ENCODE assay signal across 10 mouse cellular contexts in genomic region chr15:102460409-102460808, GRCm38 (mm10). TPM values are rescaled to one million over a fixed set of nuclear protein-coding genes. Genes with fewer than 3 reads are reported as not detected.
A peak's percentile ranks its signal among the peaks of the same experiment; 100 is the strongest.
DNase-seq lines count a peak whose midpoint lies in the region; ATAC-seq and TF ChIP-seq lines count a peak whose summit lies in the region.
"Had no signal": no experiment of that assay in that cellular context is flagged by ENCODE, and none has a peak within 500 bp of the region (broad histone marks: within the 10 kb centered on the region; RNA-seq: fewer than 3 reads in every experiment).

No protein-coding gene starts in this region.

- H3K4me3 ChIP-seq in kidney, embryonic 15.5 days (replicated peaks) = peak overlapping the region; percentile 22; the same call in 1 of the 2 replicates
- peak overlapping the region; percentile 67 for H3K4me3 ChIP-seq in bone marrow, adult 2 months (replicated peaks; ENCODE audit: control insufficient read depth, low read depth, low read length)
- H3K4me3 ChIP-seq in liver, embryonic 12.5 days = peak overlapping the region; percentile 63

- H3K9ac ChIP-seq in kidney, embryonic 15.5 days = peak overlapping the region; percentile 17; the same call in 1 of the 2 replicates
- peak overlapping the region; percentile 74 for H3K9ac ChIP-seq in liver, embryonic 12.5 days

- no peak for TF ChIP-seq CTCF in bone marrow, adult 2 months (IDR thresholded peaks at IDR 0.05; ENCODE audit: control insufficient read depth, insufficient read depth, low read length)

- no peak for TF ChIP-seq POLR2A in bone marrow, adult 2 months (IDR thresholded peaks at IDR 0.05; ENCODE audit: borderline replicate concordance, control insufficient read depth, low read depth, low read length)

- ATAC-seq in kidney, embryonic 15.5 days (replicated peaks; ENCODE audit: low FRiP score) = no peak
- ATAC-seq in liver, embryonic 12.5 days = no peak

- 50% methylated on average over 12 of the region's 12 CpGs for WGBS in kidney, embryonic 15.5 days
- WGBS in bone marrow, adult 2 months = 37% methylated on average over 12 of the region's 12 CpGs
- 68% methylated on average over 12 of the region's 12 CpGs for whole genome bisulfite sequencing in liver, embryonic 12.5 days (ENCODE audit: insufficient replicate concordance)

- H3K4me1 ChIP-seq in kidney, embryonic 15.5 days = peaks cover 33% of the 10 kb centered on the region
- peaks cover 2% of the 10 kb centered on the region for H3K4me1 ChIP-seq in bone marrow, adult 2 months (ENCODE audit: control insufficient read depth, insufficient read depth, low read length)
- H3K4me1 ChIP-seq in liver, embryonic 12.5 days = peaks cover 59% of the 10 kb centered on the region

- no peak overlapping the region for H3K27ac ChIP-seq in kidney, embryonic 15.5 days
- peak overlapping the region; percentile 49 for H3K27ac ChIP-seq in bone marrow, adult 2 months (ENCODE audit: control insufficient read depth, insufficient read depth, low read depth, low read length, poor library complexity)
- H3K27ac ChIP-seq in liver, embryonic 12.5 days = peak overlapping the region; percentile 91

- H3K27me3 ChIP-seq in kidney, embryonic 15.5 days = no peaks in the 10 kb centered on the region
- no peaks in the 10 kb centered on the region for H3K27me3 ChIP-seq in liver, embryonic 12.5 days (replicated peaks)

- H3K9me3 ChIP-seq in kidney, embryonic 15.5 days (replicated peaks) = no peaks in the 10 kb centered on the region
- no peaks in the 10 kb centered on the region for H3K9me3 ChIP-seq in liver, embryonic 12.5 days (replicated peaks)

- peaks cover 10% of the 10 kb centered on the region for H3K36me3 ChIP-seq in kidney, embryonic 15.5 days
- peaks cover 17% of the 10 kb centered on the region for H3K36me3 ChIP-seq in liver, embryonic 12.5 days

- peak overlapping the region; percentile 66 for H3K4me2 ChIP-seq in kidney, embryonic 15.5 days
- peak overlapping the region; percentile 85 for H3K4me2 ChIP-seq in liver, embryonic 12.5 days

- DNase-seq in cerebellum, adult 11-12 months = peak; percentile 55
- DNase-seq in cerebellum, postnatal 36 days = no peak
- DNase-seq in kidney, adult 18-20 months = no peak
- DNase-seq in thymus, postnatal 25 days = no peak
- DNase-seq in right cerebral cortex, adult 18-20 months = no peak
- DNase-seq: adrenal gland, adult 8-10 months; kidney, postnatal 10 days had no signal

RNA-seq across cellular contexts. Expression of gene Prr13, which starts 1.6 kb away (rescaled TPM):
- polyA plus RNA-seq in kidney, embryonic 15.5 days (2015; fragmentation: Nextera tagmentation; extraction: Ambion mirVana) = 82.9 and 86.1 TPM in 2 replicates
- polyA plus RNA-seq in bone marrow, adult 2 months (2011; ENCODE audit: insufficient read depth, insufficient read length, low replicate concordance, missing spikeins) = 125 and 251 TPM in 2 replicates
- 119 and 126 TPM in 2 replicates for polyA plus RNA-seq in liver, embryonic 12.5 days (2016; fragmentation: Nextera tagmentation; extraction: Ambion mirVana)

RNA-seq across cellular contexts. Expression of gene Pcbp2, which starts 9.9 kb away (rescaled TPM):
- polyA plus RNA-seq in kidney, embryonic 15.5 days (2015; fragmentation: Nextera tagmentation; extraction: Ambion mirVana) = 210 and 217 TPM in 2 replicates
- polyA plus RNA-seq in bone marrow, adult 2 months (2011; ENCODE audit: insufficient read depth, insufficient read length, low replicate concordance, missing spikeins) = 210 and 264 TPM in 2 replicates
- polyA plus RNA-seq in liver, embryonic 12.5 days (2016; fragmentation: Nextera tagmentation; extraction: Ambion mirVana) = 101 and 104 TPM in 2 replicates

RNA-seq across cellular contexts. Expression of gene Amhr2, which starts 15.2 kb away (rescaled TPM):
- 0.75 and 1.7 TPM in 2 replicates for polyA plus RNA-seq in kidney, embryonic 15.5 days (2015; fragmentation: Nextera tagmentation; extraction: Ambion mirVana)
- polyA plus RNA-seq in bone marrow, adult 2 months (2011; ENCODE audit: insufficient read depth, insufficient read length, low replicate concordance, missing spikeins) = 4.8 TPM in 1 of 2 replicates, not detected in the other
- 0.12 and 0.31 TPM in 2 replicates for polyA plus RNA-seq in liver, embryonic 12.5 days (2016; fragmentation: Nextera tagmentation; extraction: Ambion mirVana)

RNA-seq across cellular contexts. Expression of gene Gm10337, which starts 43.1 kb away (rescaled TPM):
- 2.8 and 5.5 TPM in 2 replicates for polyA plus RNA-seq in kidney, embryonic 15.5 days (2015; fragmentation: Nextera tagmentation; extraction: Ambion mirVana)
- polyA plus RNA-seq in bone marrow, adult 2 months (2011; ENCODE audit: insufficient read depth, insufficient read length, low replicate concordance, missing spikeins) = not detected in 2 replicates
- polyA plus RNA-seq in liver, embryonic 12.5 days (2016; fragmentation: Nextera tagmentation; extraction: Ambion mirVana) = not detected in 2 replicates

RNA-seq across cellular contexts. Expression of gene Sp1, which starts 54.5 kb away (rescaled TPM):
- 10.8 and 11.1 TPM in 2 replicates for polyA plus RNA-seq in kidney, embryonic 15.5 days (2015; fragmentation: Nextera tagmentation; extraction: Ambion mirVana)
- polyA plus RNA-seq in bone marrow, adult 2 months (2011; ENCODE audit: insufficient read depth, insufficient read length, low replicate concordance, missing spikeins) = 13.8 and 35.2 TPM in 2 replicates
- polyA plus RNA-seq in liver, embryonic 12.5 days (2016; fragmentation: Nextera tagmentation; extraction: Ambion mirVana) = 5.1 and 5.6 TPM in 2 replicates
